Mouse (Mus musculus) MEL (cell line): ENCODE data around the gene Rpn2.

Experiments
- CHD2 ChIP-seq: IDR thresholded peaks from 2 replicates; pipeline ENCODE4 v1.6.1; 2011; ENCODE audit warnings: low read length, improper control_type of control experiment
- CTCF ChIP-seq, 3 experiments: IDR thresholded peaks in 2 of 3; conservative IDR thresholded peaks in 1 of 3; 2 replicates each; pipeline ENCODE4 v1.5.1; 2011 to 2012; ENCODE audit warnings: low read length in 3 of 3, low read depth in 2 of 3, mild to moderate bottlenecking in 2 of 3, improper control_type of control experiment in 1 of 3, inconsistent platforms in 1 of 3, mixed read lengths in 1 of 3, moderate library complexity in 1 of 3; ENCODE audit not compliant: control insufficient read depth in 1 of 3, insufficient read depth in 1 of 3, poor library complexity in 1 of 3, severe bottlenecking in 1 of 3
- E2F4 ChIP-seq: IDR thresholded peaks from 2 replicates; pipeline ENCODE4 v1.6.1; 2011; ENCODE audit warnings: low read depth, low read length, improper control_type of control experiment, borderline replicate concordance
- MAX ChIP-seq: IDR thresholded peaks from 2 replicates; pipeline ENCODE4 v1.6.1; 2011; ENCODE audit warnings: low read length, improper control_type of control experiment
- MAZ ChIP-seq: IDR thresholded peaks from 2 replicates; pipeline ENCODE4 v1.6.1; 2012; ENCODE audit warnings: low read depth, mild to moderate bottlenecking, inconsistent platforms, low read length, improper control_type of control experiment
- MYC ChIP-seq: IDR thresholded peaks from 2 replicates; pipeline ENCODE4 v1.6.1; 2011; ENCODE audit warnings: low read depth, mild to moderate bottlenecking, low read length, improper control_type of control experiment, moderate library complexity
- ZKSCAN1 ChIP-seq: IDR thresholded peaks from 2 replicates; pipeline ENCODE4 v1.6.1; 2012; ENCODE audit warnings: low read depth, mild to moderate bottlenecking, inconsistent platforms, low read length, improper control_type of control experiment, moderate library complexity

GRCm38 (mm10) chr2:157375051-157375450 lies 96.2 kb downstream of the Rpn2 start:
- TF ChIP-seq CTCF (IDR thresholded peaks at IDR 0.05 in 2 of 3, conservative IDR thresholded peaks at IDR 0.05 in 1 of 3; ENCODE audit: control insufficient read depth in 1 of 3, insufficient read depth in 1 of 3, low read depth in 2 of 3, low read length in 3 of 3, poor library complexity in 1 of 3, severe bottlenecking in 1 of 3) (no peak), MAZ (no peak), CHD2 (no peak), E2F4 (no peak), ZKSCAN1 (no peak), MYC (no peak), MAX (no peak)
